Mouse (Mus musculus) ES-E14 (cell line): ENCODE data around the gene Colgalt2.

Experiments
- CHD2 ChIP-seq: IDR thresholded peaks from 2 replicates; pipeline ENCODE4 v1.6.1; 2014; ENCODE audit warnings: mild to moderate bottlenecking, low read depth, low read length, inconsistent platforms
- HCFC1 ChIP-seq: IDR thresholded peaks from 2 replicates; pipeline ENCODE4 v1.6.1; 2012; ENCODE audit warnings: low read length, inconsistent platforms, borderline replicate concordance; ENCODE audit not compliant: insufficient read depth
- MAFK ChIP-seq: IDR thresholded peaks from 2 replicates; pipeline ENCODE4 v1.6.1; 2014; ENCODE audit warnings: mild to moderate bottlenecking, low read depth, low read length, inconsistent platforms; ENCODE audit not compliant: insufficient read depth
- ZC3H11A ChIP-seq: IDR thresholded peaks from 2 replicates; pipeline ENCODE4 v1.6.1; 2012; ENCODE audit warnings: low read depth, mild to moderate bottlenecking, inconsistent platforms, low read length, borderline replicate concordance
- ZNF384 ChIP-seq: IDR thresholded peaks from 2 replicates; pipeline ENCODE4 v1.6.1; 2012; ENCODE audit warnings: low read depth, low read length, inconsistent platforms

- TF ChIP-seq ZC3H11A (no peak), HCFC1 (no peak), CHD2 (no peak), ZNF384 (no peak), MAFK (no peak)
Observed at GRCm38 (mm10) chr1:152413116-152413515, 13.5 kb downstream of the Colgalt2 start.
